Mouse (Mus musculus): ENCODE measurements around the gene Mertk.

DNA sequence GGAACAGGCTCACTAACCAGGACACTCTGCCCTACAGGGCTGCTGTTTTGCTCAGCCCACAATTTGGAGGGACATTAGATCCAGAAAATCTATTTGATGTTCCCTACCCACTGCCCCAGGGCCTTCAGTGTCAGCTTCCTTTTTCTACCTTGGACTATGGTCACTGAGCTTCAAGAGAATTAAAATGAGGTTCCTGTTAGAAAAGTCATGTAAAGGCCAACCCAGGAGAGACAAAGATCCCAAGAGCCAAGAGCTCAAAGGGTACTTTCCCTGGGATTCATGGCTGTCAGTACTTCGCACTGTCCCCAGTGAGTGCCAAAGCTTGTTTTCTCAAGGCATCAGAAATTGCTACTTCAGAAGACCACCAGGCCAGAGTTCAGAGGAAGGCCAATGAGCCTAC, 17.2 kb downstream of the Mertk start:
- TF ChIP-seq CTCF (IDR thresholded peaks at IDR 0.05; ENCODE audit: low read depth), result no peak
- TF ChIP-seq EP300 (IDR thresholded peaks at IDR 0.05; ENCODE audit: low read depth), result no peak

Data from liver, embryonic 14.5 days (tissue).